Mouse (Mus musculus) gastrocnemius, adult 18-20 months (tissue): ENCODE data around the gene Dync1i1. TPM values are rescaled to one million over a fixed set of nuclear protein-coding genes. Genes with fewer than 3 reads are reported as not detected.

Experiments used
- DNase-seq: peaks from one replicate; pipeline ENCODE4 v3.0.0; 2021; ENCODE audit warnings: low spot score
- total RNA-seq, 2 experiments: library from RNA; stranded (reverse); gene quantifications; 2 replicates each; pipeline ENCODE4 v1.2.3; 2021

Gene Dync1i1
- total RNA-seq, 2 experiments from 2014 or later = 0.14 to 0.21 TPM

DNA sequence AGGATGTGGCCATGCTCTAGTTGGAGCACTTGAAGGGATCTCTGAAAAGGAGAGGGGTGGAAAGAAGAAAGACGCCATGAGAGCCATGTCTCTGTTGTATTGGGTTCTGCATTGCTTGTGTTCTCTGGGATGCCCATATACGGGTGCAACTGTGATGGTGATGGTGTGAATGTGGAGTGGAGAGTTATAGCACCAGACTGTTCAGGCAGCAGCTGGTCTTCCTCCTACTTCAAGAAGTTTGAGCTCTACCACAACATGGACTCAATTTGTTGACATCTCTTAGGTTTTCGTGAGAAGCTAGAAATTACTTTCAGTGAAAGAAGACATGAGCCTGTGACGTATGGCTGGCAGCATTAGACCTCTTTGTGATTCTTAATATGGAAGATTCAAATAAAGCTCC, 44.8 kb downstream of the Dync1i1 start:
- DNase-seq = no peak

DNA sequence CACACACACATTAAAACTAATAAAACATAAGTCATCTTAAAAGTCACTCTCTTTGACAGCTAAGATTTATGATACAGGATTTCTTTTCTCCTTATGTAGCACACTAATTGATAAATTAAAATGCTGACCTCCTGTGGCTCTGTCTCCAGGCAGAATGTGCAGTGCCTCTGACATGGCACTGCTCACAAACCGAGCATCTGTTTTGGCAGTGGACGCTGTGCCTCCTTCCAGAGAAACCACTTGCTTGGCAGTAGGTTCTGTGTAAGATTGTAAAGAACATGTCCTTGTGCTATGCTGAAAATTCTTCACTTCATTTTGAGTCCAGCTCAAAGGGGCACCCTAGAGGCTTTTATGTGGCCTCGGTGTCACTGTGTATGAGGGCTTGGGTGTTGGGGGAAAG, 50.0 kb downstream of the Dync1i1 start:
- no peak for DNase-seq

DNA sequence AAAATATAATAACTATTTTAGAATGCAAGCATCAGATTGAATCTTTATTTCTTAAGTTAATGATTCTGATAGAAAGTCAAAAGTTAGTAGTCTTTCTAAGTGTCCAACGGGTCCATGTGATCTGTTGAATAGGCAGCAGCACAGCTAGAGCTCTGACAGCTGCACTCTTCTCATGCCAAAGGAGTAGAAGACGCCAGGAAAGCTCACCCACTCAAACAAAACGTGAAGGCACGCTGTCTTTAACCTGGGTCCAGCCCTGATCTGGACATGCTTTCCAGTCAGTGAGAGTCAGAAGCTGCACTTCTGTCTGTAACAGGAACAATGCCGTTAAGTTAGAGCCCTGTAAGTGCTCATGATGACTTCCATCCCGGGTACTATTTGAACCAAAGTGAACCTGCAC, 56.3 kb downstream of the Dync1i1 start:
- no peak for DNase-seq

DNA sequence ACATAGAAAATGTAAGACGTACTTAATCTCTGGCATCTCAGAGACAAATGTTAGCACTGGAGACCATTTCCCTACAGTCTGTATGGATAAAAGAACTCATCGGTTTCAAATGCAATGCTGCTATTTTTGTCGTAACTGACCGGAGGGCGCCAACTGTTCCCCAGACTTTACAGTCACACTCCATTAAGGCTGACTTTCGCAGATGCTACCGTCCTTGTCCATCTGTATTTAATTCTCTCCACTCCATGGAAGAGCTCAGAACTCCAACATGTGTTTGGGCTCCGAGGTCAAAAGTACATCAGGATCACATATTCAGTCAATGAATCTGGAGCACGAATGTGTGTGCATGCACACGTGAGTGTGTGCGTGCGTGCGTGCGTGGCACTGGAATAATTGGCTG, 58.4 kb downstream of the Dync1i1 start:
- DNase-seq = no peak

DNA sequence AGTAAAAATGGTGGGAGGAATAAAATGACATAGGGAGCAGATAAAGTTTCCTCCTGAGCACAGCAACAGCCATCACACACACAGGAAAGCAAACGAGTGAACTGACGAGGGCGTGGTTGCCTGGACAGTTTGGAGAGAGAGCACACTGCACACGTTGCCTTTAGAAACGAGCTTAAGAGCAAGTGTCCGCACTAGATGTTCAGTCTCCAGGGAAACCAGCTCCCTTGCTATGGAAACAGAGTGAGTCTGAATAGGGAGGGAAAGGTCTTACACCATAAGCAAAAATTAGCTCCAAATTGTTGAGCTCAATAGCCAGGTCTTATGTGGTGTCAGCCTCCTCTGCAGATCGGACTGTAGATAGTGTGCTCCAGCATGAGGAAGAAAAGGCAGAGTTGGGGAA, 65.2 kb downstream of the Dync1i1 start:
- no peak for DNase-seq

DNA sequence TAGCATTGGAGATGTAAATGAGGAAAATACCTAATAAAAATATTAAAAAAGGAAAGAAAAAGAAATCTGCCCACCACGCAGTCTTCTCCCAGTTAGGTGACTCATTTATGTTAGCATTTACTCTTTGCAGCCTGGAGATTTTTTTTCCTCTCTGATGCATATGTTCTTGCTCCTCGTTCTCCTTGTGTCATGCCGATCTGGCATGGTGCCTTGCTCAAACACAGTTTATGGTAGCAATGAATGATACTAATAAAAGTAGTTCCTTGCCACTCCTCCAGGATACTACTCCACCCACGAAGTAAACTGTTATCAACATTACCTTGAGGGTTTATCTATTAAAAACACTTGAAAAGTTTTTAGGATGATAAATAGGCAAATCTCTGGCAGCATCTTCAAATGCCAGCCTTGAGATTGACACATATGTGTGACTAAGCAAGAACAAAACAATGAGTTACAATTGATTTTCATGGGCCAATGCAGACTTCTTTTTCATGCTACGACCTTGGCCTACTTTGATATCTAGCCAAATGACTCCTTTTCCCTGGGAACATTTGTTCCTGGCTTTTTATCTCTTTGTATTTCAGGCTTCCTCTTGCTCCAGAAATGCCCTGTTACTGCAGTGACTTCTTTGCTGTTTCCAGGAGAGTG, 68.8 kb downstream of the Dync1i1 start:
- no peak for DNase-seq

DNA sequence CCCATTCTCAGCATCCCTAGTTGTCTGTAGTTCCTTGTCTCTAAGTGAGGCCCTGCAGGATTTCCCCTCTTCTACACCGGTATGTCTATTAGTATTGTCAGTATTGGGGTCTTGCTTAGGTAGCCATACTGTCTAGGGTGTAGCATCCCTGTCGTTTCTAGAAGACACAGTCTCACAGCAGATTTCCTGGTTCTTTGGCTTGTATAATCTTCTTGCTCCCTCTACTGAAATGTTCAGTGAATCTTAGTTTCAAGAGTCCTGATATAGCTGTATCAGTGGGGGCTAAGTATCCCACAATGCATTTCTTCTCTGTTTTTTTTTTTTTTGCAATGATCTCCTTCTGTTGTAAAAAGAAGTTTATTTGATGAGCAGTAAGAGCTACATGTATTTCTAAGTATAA, 69.9 kb downstream of the Dync1i1 start:
- DNase-seq = no peak

DNA sequence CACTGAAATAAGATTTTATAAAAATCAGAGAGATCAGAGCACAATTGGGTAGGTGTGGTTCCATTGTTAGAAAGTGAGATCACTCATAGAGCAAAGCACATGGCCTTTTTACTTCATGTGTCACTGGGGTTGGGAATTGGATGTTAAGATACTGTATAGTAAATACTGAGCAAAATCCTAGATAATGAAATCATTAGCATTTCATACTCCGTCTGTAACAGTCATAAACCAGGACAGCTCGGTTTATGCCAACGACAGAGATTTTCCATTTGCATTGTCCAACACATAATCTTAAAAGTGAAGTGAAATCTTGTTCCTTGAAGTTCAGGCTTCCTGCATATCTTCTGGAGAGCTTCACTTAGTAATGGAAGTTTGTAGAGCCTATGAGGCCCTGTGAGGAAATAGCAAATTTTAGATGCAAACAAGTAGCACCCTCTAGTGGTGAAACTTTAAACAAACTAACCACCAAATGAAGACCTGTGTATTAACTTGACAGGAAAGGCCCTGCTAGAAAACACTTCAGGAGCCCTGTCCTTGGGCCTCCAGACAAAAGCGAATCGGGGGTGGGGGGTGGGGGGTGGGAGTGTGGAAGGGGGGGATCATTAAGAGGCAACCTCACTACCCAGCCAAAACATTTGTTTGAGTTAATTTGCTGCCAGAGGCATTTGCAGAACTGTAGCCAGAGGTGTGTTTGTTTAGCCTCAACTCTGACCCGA, 76.8 kb downstream of the Dync1i1 start:
- peak; percentile 26 for DNase-seq

DNA sequence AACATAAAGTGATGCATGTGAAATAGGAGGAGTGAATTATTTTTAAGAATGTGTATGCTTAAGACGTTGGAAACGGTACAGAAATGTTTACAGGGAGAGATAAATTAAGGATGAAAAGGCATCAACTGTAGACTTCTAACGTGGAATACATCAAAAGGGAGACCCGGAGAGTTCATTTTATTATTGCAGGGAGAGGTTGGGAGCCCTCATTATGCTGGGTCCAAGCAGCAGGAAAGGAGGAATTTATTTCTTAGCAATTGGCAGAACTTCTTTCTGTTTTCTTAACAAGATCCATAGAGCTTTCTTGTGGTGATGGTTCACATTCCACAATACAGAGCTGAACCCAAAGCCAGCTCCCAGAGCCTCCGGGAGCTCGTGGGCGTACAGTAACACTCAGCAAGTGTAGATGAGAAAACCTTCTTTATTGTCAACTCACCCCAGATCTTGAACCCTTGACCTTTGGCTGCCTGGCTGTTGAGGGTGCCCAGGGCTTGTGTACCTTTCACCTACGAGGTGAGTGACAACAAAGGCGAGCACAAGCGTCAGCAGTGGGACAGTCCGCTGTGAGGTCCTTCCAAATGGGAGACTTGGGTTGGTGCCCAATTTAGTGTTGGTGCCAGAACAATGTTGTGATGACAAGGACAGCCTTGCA, 77.5 kb downstream of the Dync1i1 start:
- DNase-seq = no peak

DNA sequence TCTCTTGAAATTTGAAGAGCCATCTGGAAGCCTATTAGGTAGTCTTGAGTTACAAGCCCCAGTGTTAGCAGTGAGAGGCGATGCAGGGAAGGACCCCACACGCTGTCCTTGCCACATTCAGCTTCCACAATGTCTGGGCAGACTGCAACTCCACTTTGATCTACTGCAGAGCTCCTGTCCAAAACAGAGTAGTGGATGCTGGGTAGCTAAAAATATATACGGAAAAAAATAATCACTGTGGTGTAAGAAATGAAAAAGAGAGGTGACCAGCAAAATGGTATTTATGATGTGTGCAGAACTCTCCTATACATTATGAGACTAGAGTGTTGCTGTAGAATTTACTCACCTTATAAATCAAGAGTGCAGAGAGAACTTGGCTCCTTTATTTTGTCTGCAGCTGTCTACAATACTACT, 82.6 kb downstream of the Dync1i1 start:
- no peak for DNase-seq

DNA sequence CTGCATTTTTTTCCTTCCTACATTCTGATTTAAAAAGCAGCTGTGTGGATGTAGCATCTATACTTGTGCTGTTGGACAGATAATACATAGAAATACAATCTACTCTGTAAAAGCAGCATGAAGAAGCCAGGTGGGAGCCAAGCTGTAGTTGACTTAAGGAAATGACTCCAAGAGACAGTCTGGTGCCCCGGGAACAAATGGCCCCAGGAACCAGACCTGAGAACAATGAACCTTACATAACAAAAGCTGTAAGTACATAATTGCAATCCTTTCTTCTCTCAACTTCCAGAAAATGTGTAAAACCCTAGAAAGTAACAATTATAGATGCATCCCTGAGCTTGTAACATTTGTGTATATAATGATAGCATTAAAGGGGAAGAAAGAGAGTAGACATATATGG, 86.6 kb downstream of the Dync1i1 start:
- DNase-seq = no peak

DNA sequence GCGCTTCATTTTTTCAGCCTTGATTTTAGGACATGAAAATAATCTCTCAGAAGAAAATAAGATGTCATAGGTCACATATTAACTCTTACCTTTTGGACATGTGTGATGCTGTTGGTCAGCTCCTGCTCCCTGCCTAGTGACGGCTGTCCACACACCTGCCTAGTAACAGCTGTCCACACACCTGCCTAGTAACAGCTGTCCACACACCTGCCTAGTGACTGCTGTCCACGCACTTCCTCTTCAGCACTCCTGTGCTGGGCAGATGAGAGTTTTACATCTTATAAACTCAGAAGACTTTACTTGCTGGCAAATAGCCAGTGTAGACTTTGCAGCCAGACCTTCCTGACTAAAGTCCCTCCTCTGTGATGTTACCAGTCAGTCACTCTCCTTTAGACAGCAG, 94.2 kb downstream of the Dync1i1 start:
- no peak for DNase-seq

DNA sequence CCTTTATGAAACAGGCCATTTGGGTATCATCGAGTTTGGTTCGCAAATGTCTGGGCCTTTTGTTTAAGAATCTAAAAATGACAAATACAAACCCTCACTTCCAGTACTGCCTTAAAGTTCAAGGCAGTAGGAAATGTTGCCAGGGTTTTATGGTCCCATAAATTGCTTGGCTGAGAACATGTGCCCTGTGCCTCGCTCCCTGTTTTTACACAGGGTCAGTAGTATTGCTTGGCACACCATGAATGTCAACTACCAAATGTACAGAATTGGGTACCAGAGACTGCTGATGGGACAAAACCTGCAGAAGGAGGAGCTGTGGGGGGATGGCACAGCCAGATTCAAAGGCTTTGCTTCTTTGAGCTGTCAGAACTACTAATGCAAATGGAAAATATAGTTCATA, 100.0 kb downstream of the Dync1i1 start:
- no peak for DNase-seq

DNA sequence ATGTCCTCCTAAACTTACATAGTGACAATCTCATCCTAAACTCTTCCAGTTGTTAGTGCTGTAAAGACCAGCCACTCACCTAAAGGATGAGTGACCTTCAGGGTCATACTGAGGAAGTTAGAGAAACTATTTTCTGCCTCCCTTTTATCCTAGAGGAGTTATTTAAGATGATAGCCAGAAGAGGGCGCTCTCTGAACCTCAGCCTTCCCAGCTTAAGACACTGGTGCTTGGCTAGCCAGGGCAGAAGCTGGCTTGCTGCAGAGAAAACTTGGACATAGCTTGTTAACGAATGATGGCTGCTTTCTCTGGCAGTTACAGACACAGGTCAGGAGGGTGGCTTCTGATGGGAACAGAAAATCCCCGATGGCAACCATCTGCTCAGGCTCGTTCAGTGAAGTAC, 101.6 kb downstream of the Dync1i1 start:
- no peak for DNase-seq

DNA sequence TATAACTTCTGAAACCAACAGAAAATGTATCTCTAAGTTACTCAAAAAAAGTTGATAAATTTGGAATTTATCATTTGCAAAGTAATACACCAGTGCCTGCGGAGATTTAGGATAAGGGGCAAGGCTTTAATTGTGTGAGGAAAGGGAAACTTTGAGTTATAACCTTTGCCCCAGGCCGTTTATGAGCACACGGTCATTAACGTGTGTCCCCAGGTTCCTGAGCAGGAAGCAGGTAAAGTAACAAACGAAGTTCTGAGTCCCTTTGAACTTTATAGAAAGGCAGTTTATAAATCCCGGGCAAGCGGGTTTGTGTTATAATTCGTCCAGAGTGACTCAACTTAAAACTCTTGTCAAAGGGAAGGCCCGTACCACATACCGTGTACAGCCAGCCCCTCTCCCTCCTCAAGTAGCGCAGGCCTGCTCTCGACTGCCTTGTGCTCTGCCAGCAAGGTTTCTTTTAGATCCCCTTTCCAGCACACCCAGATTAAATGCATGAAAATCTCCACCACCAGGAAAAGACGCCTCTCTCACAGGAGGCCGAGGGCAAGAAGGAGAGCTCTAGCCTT, 103.1 kb downstream of the Dync1i1 start:
- no peak for DNase-seq

DNA sequence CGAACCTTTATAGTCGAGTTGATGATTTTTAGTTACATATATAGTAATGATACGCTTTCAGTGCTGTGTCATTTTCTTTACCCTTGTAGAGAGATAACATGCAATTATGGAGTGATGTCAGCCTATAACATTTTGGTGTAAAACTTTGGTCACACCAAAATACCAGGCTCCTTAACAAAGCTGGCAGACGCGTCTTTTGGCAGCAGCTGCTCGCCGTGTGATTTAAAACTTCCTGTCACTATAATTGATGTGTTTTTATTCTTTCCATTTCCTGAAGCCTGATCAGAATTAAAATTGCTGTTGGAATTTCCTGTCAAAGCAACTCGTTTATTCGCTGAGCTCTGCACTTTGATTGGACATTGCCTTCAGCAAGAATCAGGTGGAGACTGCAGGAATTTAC, 103.7 kb downstream of the Dync1i1 start:
- no peak for DNase-seq

DNA sequence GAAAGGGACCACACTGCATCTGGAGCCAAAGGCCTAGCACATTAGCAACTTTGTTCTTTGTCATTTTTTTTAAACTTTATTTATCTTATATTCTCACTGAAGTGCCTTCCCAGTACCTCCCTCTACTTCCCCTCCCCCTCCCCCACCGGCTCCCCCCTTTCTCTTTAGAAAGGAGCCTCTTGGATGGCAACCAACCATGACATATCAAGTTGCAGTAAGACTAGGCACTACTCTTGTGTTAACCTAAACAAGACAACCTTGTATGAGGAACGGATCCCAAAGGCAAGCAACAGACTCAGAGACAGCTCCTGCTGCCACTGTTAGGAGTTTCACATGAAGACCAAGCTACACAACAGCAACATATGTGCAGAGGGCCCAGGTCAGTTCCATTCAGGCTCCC, 105.3 kb downstream of the Dync1i1 start:
- DNase-seq = no peak

DNA sequence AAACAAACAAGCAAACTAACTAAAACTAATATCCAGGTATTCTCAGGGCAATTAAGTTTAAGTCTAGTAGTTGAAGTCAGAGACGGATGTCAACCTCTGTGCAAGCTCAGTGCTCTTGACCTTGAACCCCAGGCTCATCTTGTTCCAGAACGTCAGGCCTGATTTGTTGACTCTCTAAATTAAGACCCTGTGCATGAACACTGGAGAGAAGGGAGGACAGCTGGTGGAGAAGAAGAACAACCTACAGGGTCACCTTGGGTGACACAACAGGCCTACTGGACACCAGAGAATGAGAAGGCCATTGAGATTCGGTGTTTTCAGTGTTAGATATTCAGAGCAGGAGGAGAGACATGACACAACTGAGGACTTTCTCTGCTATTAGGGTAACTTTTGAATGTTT, 105.8 kb downstream of the Dync1i1 start:
- no peak for DNase-seq

DNA sequence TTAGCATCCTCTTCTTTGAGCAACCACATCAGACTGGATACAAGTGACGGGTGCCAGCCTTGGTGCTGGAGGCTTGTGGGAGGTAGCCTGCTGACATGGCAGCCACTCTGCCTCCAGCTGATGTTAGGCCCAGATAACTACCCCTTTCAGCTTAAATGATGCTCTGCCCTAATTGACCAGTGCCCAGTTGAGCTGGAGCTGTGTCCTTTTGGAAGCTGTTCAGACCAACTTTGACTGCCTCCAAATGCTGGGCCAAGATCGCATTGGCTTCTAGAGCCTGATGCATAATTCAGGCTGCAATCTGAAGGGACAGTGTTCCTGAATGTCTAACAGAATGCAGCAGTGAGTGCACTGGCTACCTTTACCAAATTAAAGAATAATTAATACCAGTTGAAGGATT, 107.4 kb downstream of the Dync1i1 start:
- DNase-seq = no peak

DNA sequence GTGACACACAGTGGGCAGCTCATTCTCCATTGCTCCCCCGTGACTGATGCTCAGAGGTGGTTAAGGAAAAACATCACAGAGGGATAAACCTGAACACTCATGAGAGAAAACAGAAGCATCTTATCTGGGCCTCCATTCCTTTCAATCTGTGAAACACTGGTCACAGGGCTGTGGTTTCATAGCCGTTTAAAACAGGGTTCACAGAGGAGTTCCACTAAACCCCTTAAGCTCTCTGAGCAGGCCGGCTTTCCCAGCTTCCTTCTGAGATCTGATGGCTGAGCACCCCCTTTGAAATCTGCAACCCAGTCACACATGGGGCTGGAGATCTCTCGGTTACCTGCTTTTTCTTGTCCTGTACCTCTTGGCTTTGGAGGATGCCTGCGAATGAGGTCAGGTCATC, 117.0 kb downstream of the Dync1i1 start:
- DNase-seq = no peak

DNA sequence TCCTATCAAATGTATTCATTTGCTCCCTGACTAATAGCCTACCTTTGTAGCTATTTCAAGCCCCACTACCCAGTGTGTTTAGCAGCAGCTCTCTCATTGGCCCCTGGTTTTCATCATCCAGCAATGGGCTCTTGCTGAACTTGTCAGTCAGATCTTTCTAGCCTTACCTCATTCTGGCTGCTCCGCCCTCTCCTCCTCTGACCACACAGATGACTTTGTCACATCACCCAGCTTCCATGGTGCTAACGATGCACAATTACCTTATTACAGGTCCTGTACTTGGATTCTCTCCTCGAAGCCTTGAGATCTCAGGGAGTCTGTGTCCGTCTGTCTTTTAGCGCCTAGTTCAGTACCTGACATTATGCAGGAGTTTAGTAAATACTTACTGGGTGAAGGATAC, 120.7 kb downstream of the Dync1i1 start:
- no peak for DNase-seq

DNA sequence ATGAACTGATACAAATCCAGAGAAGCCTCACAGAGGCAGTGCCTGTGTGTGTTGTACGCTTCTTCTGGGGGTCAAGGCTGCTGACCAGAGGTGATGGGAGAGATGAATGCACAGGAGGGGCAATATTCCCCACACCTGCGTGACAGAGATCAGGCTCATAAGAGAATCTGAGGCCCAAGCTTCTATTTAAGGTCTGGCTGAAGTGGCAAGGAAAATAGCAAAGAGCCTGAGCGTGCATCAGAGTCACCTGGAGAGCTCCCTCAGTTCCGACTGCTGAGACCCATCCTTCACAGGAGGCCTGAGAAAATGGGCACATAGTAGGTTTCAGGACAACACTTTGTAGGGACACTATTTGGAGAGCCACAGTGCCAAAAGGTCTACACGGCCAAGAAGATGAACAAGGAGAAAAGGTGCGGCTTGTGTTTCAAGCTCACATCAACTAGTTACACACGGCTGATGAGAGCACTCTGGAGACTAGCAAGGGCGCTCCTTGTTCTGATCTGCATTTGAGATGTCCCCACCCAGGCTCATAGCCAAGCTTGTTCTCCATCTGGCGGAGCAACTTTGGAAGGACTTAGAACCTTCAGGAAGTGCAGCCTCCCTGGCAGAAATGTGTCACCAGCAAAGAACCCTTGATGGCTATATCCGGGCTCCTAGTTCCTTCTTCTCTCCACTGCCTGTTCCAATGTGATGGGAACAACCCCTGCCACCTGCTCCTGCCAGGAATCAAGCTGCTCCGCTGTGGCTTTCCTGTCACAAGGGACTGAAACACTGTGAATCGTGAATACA, 128.8 kb downstream of the Dync1i1 start:
- no peak for DNase-seq
